Mouse (Mus musculus) embryonic facial prominence, embryonic 10.5 days (tissue): ENCODE results near the gene Lrrn4. TPM values are rescaled to one million over a fixed set of nuclear protein-coding genes. Genes with fewer than 3 reads are reported as not detected.

Experiments
- DNase-seq: peaks from one replicate; pipeline ENCODE4 v3.0.0-alpha.2; 2017; ENCODE audit warnings: low spot score
- H3K27ac ChIP-seq: fragments of 300-500 bp; sonication (generic); replicated peaks from 2 replicates; pipeline ENCODE4 v1.5.1; 2016; ENCODE audit warnings: mild to moderate bottlenecking
- H3K27me3 ChIP-seq: fragments of 300-500 bp; sonication (generic); replicated peaks from 2 replicates; pipeline ENCODE4 v1.6.1; 2016; ENCODE audit warnings: low read depth, mild to moderate bottlenecking; ENCODE audit not compliant: poor library complexity, severe bottlenecking
- H3K36me3 ChIP-seq: fragments of 300-500 bp; sonication (generic); replicated peaks from 2 replicates; pipeline ENCODE4 v1.6.1; 2016; ENCODE audit warnings: mild to moderate bottlenecking, moderate library complexity
- H3K4me1 ChIP-seq: fragments of 300-500 bp; sonication (generic); 2 replicates; pipeline ENCODE4 v1.6.1; 2016
- H3K4me3 ChIP-seq: fragments of 300-500 bp; sonication (generic); 2 replicates; pipeline ENCODE4 v1.5.1; 2016; ENCODE audit warnings: mild to moderate bottlenecking, moderate library complexity
- H3K9me3 ChIP-seq: fragments of 300-500 bp; sonication (generic); 2 replicates; pipeline ENCODE4 v1.6.1; 2016; ENCODE audit warnings: mild to moderate bottlenecking
- WGBS: fragments of 180-500 bp; shearing (Covaris S2); methylation state at CpG from one replicate; pipeline ENCODE4 v1.1.7; 2016; 5-methylcytosine and 5-hydroxymethylcytosine counted together
- polyA plus RNA-seq: library from polyadenylated mRNA; unstranded; fragments of >200 nt; fragmentation: Nextera tagmentation; extraction: Ambion mirVana; gene quantifications from 2 replicates; pipeline ENCODE4 v1.2.1, GENCODE M21; 2016

Lrrn4 gene
- polyA plus RNA-seq: 0.93 and 0.99 TPM in 2 replicates

- DNase-seq: peak; percentile 62
- 3% methylated on average over 12 of the region's 12 CpGs for WGBS
Measured at GRCm38 (mm10) chr2:132880844-132881645, at the start of gene Lrrn4. Gene Lrrn4 (minus strand): TSS chr2:132880891.

GRCm38 (mm10) chr2:132928999-132929398 is 48.3 kb upstream of the Lrrn4 start:
- H3K27me3 ChIP-seq: no peaks in the 10 kb centered on the region
- DNase-seq: no peak
- no peaks in the 10 kb centered on the region for H3K4me1 ChIP-seq
- H3K4me3 ChIP-seq: no peak overlapping the region
- no peaks in the 10 kb centered on the region for H3K9me3 ChIP-seq
- no peaks in the 10 kb centered on the region; the same call in 1 of the 2 replicates for H3K36me3 ChIP-seq
- 92% methylated on average over 2 of the region's 2 CpGs for WGBS
- H3K27ac ChIP-seq: no peak overlapping the region

More at GRCm38 (mm10) chr2:132880844-132881645, at the start of gene Lrrn4:
- Histone ChIP-seq H3K27ac (peak within 1 kb of the TSS; percentile 63), H3K9me3 (no peaks in the 10 kb centered on the region), H3K36me3 (no peaks in the 10 kb centered on the region), H3K4me1 (peaks cover 35% of the 10 kb centered on the region), H3K27me3 (peaks cover 52% of the 10 kb centered on the region), H3K4me3 (peak within 1 kb of the TSS; percentile 62)

- WGBS: 57% methylated on average over 2 of the region's 2 CpGs
- Histone ChIP-seq H3K9me3 (no peaks in the 10 kb centered on the region), H3K27ac (no peak overlapping the region), H3K4me3 (no peak overlapping the region), H3K36me3 (no peaks in the 10 kb centered on the region; the same call in 1 of the 2 replicates), H3K4me1 (no peaks in the 10 kb centered on the region), H3K27me3 (no peaks in the 10 kb centered on the region)
- DNase-seq: no peak
Measured at GRCm38 (mm10) chr2:132927871-132928270, 47.2 kb upstream of the Lrrn4 start.

GRCm38 (mm10) chr2:132927298-132927697 is 46.6 kb upstream of the Lrrn4 start:
- Histone ChIP-seq H3K4me3 (no peak overlapping the region), H3K36me3 (no peaks in the 10 kb centered on the region; the same call in 1 of the 2 replicates), H3K27ac (no peak overlapping the region), H3K4me1 (no peaks in the 10 kb centered on the region), H3K9me3 (no peaks in the 10 kb centered on the region), H3K27me3 (no peaks in the 10 kb centered on the region)
- no peak for DNase-seq
- 85% methylated on average over 2 of the region's 2 CpGs for WGBS

- no peaks in the 10 kb centered on the region for H3K27me3 ChIP-seq
- no peak overlapping the region for H3K4me3 ChIP-seq
- DNase-seq: no peak
- no peaks in the 10 kb centered on the region for H3K9me3 ChIP-seq
- H3K36me3 ChIP-seq: no peaks in the 10 kb centered on the region
- no peaks in the 10 kb centered on the region; the same call in 1 of the 2 replicates for H3K4me1 ChIP-seq
- H3K27ac ChIP-seq: no peak overlapping the region
- 39% methylated on average over 8 of the region's 8 CpGs for WGBS
Measured at GRCm38 (mm10) chr2:132923290-132924085, 42.8 kb upstream of the Lrrn4 start.

- DNase-seq: no peak
- H3K36me3 ChIP-seq: no peaks in the 10 kb centered on the region
- no peaks in the 10 kb centered on the region for H3K9me3 ChIP-seq
- no peaks in the 10 kb centered on the region for H3K27me3 ChIP-seq
- H3K27ac ChIP-seq: no peak overlapping the region
- no peak overlapping the region for H3K4me3 ChIP-seq
- 76% methylated on average over 9 of the region's 9 CpGs for WGBS
- H3K4me1 ChIP-seq: no peaks in the 10 kb centered on the region; the same call in 1 of the 2 replicates
Measured at GRCm38 (mm10) chr2:132922076-132922873, 41.6 kb upstream of the Lrrn4 start.

GRCm38 (mm10) chr2:132914785-132915184 is 34.1 kb upstream of the Lrrn4 start:
- WGBS: 75% methylated on average over 1 of the region's 1 CpGs
- no peak for DNase-seq
- Histone ChIP-seq H3K27me3 (no peaks in the 10 kb centered on the region), H3K27ac (no peak overlapping the region), H3K4me3 (no peak overlapping the region), H3K9me3 (no peaks in the 10 kb centered on the region), H3K36me3 (no peaks in the 10 kb centered on the region), H3K4me1 (no peaks in the 10 kb centered on the region)

GRCm38 (mm10) chr2:132906763-132907162 is 26.1 kb upstream of the Lrrn4 start:
- Histone ChIP-seq H3K27me3 (no peaks in the 10 kb centered on the region), H3K4me3 (no peak overlapping the region), H3K27ac (no peak overlapping the region), H3K9me3 (no peaks in the 10 kb centered on the region), H3K36me3 (no peaks in the 10 kb centered on the region), H3K4me1 (no peaks in the 10 kb centered on the region)
- WGBS: 32% methylated on average over 8 of the region's 8 CpGs
- peak; percentile 30 for DNase-seq

GRCm38 (mm10) chr2:132904961-132905360 is 24.3 kb upstream of the Lrrn4 start:
- no peak for DNase-seq
- H3K27me3 ChIP-seq: no peaks in the 10 kb centered on the region
- no peaks in the 10 kb centered on the region for H3K36me3 ChIP-seq
- WGBS: 81% methylated on average over 2 of the region's 2 CpGs
- no peak overlapping the region for H3K4me3 ChIP-seq
- H3K9me3 ChIP-seq: no peaks in the 10 kb centered on the region
- H3K27ac ChIP-seq: no peak overlapping the region
- H3K4me1 ChIP-seq: no peaks in the 10 kb centered on the region

GRCm38 (mm10) chr2:132903498-132903897 is 22.8 kb upstream of the Lrrn4 start:
- DNase-seq: peak; percentile 45
- Histone ChIP-seq H3K27me3 (no peaks in the 10 kb centered on the region), H3K27ac (no peak overlapping the region), H3K9me3 (no peaks in the 10 kb centered on the region), H3K4me3 (no peak overlapping the region), H3K4me1 (no peaks in the 10 kb centered on the region), H3K36me3 (no peaks in the 10 kb centered on the region)
- 37% methylated on average over 3 of the region's 3 CpGs for WGBS

GRCm38 (mm10) chr2:132902056-132902455 is 21.4 kb upstream of the Lrrn4 start:
- Histone ChIP-seq H3K9me3 (no peaks in the 10 kb centered on the region), H3K27ac (no peak overlapping the region), H3K4me1 (no peaks in the 10 kb centered on the region), H3K4me3 (no peak overlapping the region), H3K36me3 (no peaks in the 10 kb centered on the region), H3K27me3 (no peaks in the 10 kb centered on the region)
- DNase-seq: no peak
- WGBS: 71% methylated on average over 4 of the region's 4 CpGs

GRCm38 (mm10) chr2:132901636-132902035 is 20.9 kb upstream of the Lrrn4 start:
- Histone ChIP-seq H3K27ac (no peak overlapping the region), H3K9me3 (no peaks in the 10 kb centered on the region), H3K27me3 (no peaks in the 10 kb centered on the region), H3K4me1 (no peaks in the 10 kb centered on the region), H3K4me3 (no peak overlapping the region), H3K36me3 (no peaks in the 10 kb centered on the region)
- 78% methylated on average over 4 of the region's 4 CpGs for WGBS
- no peak for DNase-seq
